Mouse (Mus musculus) embryonic facial prominence, embryonic 13.5 days (tissue): ENCODE results near the gene Tmem258. TPM values are rescaled to one million over a fixed set of nuclear protein-coding genes. Genes with fewer than 3 reads are reported as not detected.

Experiments used
- ATAC-seq: fragments of 200-750 bp; cut with Nextera tagmentation; 2 replicates; pipeline ENCODE4 v1.8.0; 2017; ENCODE audit warnings: low read depth; ENCODE audit not compliant: insufficient number of reproducible peaks, insufficient read depth, low FRiP score, low TSS enrichment
- H3K27ac ChIP-seq: fragments of 300-500 bp; sonication (generic); 2 replicates; pipeline ENCODE4 v1.5.1; 2015; ENCODE audit warnings: moderate library complexity, mild to moderate bottlenecking, inconsistent platforms
- H3K27me3 ChIP-seq: fragments of 300-500 bp; sonication (generic); 2 replicates; pipeline ENCODE4 v1.6.1; 2015; ENCODE audit warnings: mild to moderate bottlenecking, inconsistent platforms
- H3K36me3 ChIP-seq: fragments of 300-500 bp; sonication (generic); 2 replicates; pipeline ENCODE4 v1.6.1; 2015; ENCODE audit warnings: mild to moderate bottlenecking, inconsistent platforms
- H3K4me1 ChIP-seq: fragments of 300-500 bp; sonication (generic); 2 replicates; pipeline ENCODE4 v1.6.1; 2015; ENCODE audit warnings: inconsistent platforms
- H3K4me2 ChIP-seq: fragments of 300-500 bp; sonication (generic); 2 replicates; pipeline ENCODE4 v1.6.1; 2015; ENCODE audit warnings: moderate library complexity, mild to moderate bottlenecking, inconsistent platforms
- H3K4me3 ChIP-seq: fragments of 300-500 bp; sonication (generic); 2 replicates; pipeline ENCODE4 v1.5.1; 2015; ENCODE audit warnings: mild to moderate bottlenecking, inconsistent platforms
- H3K9ac ChIP-seq: fragments of 300-500 bp; sonication (generic); 2 replicates; pipeline ENCODE4 v1.6.1; 2015; ENCODE audit warnings: mild to moderate bottlenecking, inconsistent platforms
- H3K9me3 ChIP-seq: fragments of 300-500 bp; sonication (generic); 2 replicates; pipeline ENCODE4 v1.6.1; 2016; ENCODE audit warnings: inconsistent platforms
- WGBS: fragments of 180-500 bp; shearing (Covaris S2); methylation state at CpG from one replicate; pipeline ENCODE4 v1.1.7; 2015; ENCODE audit warnings: mixed read lengths; 5-methylcytosine and 5-hydroxymethylcytosine counted together
- polyA plus RNA-seq: library from polyadenylated mRNA; unstranded; fragments of >200 nt; fragmentation: Nextera tagmentation; extraction: Ambion mirVana; gene quantifications from 2 replicates; pipeline ENCODE4 v1.2.1, GENCODE M21; 2015

The Tmem258 gene
- polyA plus RNA-seq, 1 experiment from 2014 or later: 485 TPM

DNA sequence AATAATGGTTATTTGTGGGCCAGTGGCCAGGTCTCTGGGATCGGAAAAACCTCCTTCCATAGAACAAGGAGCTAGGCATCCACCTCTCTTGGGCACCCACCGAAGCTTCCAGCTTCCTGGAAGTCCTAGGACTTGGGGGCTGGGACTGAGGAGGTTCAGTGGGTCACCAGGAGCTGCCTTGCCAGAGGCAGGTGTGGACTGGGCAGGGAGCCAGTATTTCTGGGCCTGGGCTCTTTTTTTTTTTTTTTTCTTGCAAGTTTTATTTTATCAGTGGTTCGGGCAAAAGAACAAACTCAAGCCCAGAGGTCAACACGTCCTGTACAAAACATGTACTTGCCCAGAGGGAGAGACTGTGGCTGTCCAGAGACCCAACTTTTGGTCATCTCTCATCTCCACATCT is 22.0 kb downstream of the Tmem258 start:
- Histone ChIP-seq H3K36me3 (no peaks in the 10 kb centered on the region), H3K27me3 (no peaks in the 10 kb centered on the region), H3K9ac (no peak overlapping the region), H3K4me1 (peaks cover 9% of the 10 kb centered on the region), H3K4me2 (no peak overlapping the region), H3K9me3 (no peaks in the 10 kb centered on the region), H3K4me3 (no peak overlapping the region), H3K27ac (no peak overlapping the region)
- ATAC-seq: no peak
- WGBS: 81% methylated on average over 4 of the region's 4 CpGs

- H3K4me2 ChIP-seq: 0 out of 2 replicates have a peak overlapping the region, but pooled peaks have one; percentile 9
- H3K36me3 ChIP-seq: no peaks in the 10 kb centered on the region
- no peak for ATAC-seq
- H3K4me3 ChIP-seq: no peak overlapping the region
- 5% methylated on average over 7 of the region's 7 CpGs for WGBS
- no peak overlapping the region for H3K27ac ChIP-seq
- H3K9me3 ChIP-seq: no peaks in the 10 kb centered on the region
- H3K4me1 ChIP-seq: peaks cover 18% of the 10 kb centered on the region
- H3K9ac ChIP-seq: 0 out of 2 replicates have a peak overlapping the region, but pooled peaks have one; percentile 40
- no peaks in the 10 kb centered on the region for H3K27me3 ChIP-seq
Observed at GRCm38 (mm10) chr19:10231016-10231415, 27.2 kb downstream of the Tmem258 start.

GRCm38 (mm10) chr19:10231871-10232270 is 28.1 kb downstream of the Tmem258 start:
- 23% methylated on average over 5 of the region's 5 CpGs for WGBS
- Histone ChIP-seq H3K27ac (0 out of 2 replicates have a peak overlapping the region, but pooled peaks have one; percentile 16), H3K9me3 (no peaks in the 10 kb centered on the region), H3K4me2 (no peak overlapping the region), H3K27me3 (no peaks in the 10 kb centered on the region), H3K4me1 (peaks cover 18% of the 10 kb centered on the region), H3K4me3 (no peak overlapping the region), H3K9ac (no peak overlapping the region), H3K36me3 (no peaks in the 10 kb centered on the region)
- ATAC-seq: no peak

DNA sequence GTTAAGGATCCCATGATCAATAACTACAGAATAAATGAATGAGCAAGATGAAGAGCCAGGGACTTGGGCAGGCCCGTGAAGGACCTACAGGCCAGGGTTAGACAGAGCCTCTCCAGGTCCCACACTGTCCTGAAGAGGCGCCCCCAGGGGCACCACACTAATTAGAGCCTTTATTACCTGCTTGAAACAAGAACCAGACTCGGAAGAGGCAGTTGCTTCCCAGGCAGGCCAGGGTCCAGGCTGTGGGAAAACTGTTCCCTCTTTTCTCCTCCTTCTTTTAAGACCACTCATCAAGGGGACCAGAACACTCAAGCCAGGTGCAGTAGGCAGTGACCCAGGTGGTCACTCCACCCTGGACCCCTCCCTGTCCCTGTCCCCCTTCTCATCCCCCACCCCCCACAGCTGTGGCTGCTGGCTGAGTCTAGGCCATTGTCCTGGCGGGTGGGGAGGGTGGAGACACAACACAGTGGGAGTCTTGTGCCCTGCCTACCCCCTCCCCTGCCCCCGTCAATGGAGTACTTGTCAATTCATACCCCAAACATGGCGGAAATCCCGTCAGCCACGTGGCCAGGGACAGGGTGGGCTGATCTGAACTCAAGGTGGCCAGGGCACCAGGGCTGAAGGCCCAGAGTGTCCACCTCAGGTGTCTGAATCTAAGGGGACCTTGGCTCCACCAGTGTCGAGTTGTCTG is 28.7 kb downstream of the Tmem258 start:
- H3K36me3 ChIP-seq: no peaks in the 10 kb centered on the region
- peaks cover 18% of the 10 kb centered on the region for H3K4me1 ChIP-seq
- 36% methylated on average over 9 of the region's 9 CpGs for WGBS
- no peaks in the 10 kb centered on the region for H3K9me3 ChIP-seq
- H3K27ac ChIP-seq: no peak overlapping the region
- H3K4me2 ChIP-seq: no peak overlapping the region
- no peak overlapping the region for H3K9ac ChIP-seq
- ATAC-seq: no peak
- H3K4me3 ChIP-seq: no peak overlapping the region
- H3K27me3 ChIP-seq: no peaks in the 10 kb centered on the region

DNA sequence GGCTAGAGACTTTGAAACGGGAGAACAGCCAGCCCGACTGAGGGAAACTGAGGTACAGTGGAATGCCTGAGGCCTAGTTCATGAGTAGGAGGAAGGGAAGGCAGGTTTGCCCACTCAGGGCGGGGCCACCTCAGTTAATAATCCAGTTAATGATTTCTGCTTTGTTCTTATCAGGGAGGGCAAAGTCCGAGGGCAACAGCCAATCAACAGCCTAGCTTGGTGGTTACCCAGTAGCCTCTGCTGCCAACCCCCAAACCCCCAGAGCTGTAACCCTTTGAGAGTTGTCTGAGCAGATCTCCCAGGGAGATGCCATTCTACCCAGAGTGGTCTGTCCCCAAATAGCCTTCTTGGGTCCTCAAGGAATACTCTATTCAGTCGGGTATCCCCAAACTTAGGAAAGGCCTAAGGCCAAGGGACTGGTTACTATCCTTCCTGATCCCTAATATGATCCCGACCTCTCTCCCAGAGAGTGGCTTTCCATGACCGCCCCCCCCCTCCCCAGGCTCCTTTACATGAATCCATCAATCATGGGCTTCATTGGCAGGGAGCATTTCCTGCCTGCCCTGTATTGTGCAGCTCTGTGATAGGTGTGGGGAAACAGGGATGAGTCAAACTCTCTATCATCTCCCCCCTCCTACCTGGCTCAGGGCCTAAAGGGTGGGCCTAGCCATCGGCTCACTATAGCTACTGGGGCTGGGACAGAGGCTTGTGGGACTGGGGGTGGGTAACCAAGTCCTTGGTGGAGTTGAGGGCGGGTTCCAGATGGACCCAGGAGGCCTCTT is 32.2 kb downstream of the Tmem258 start:
- Histone ChIP-seq H3K9ac (no peak overlapping the region), H3K4me1 (peaks cover 27% of the 10 kb centered on the region), H3K36me3 (no peaks in the 10 kb centered on the region), H3K4me3 (no peak overlapping the region), H3K27me3 (peaks cover 13% of the 10 kb centered on the region; the same call in 1 of the 2 replicates), H3K4me2 (no peak overlapping the region), H3K9me3 (no peaks in the 10 kb centered on the region), H3K27ac (no peak overlapping the region)
- no peak for ATAC-seq
- 80% methylated on average over 9 of the region's 9 CpGs for WGBS

GRCm38 (mm10) chr19:10238477-10238876 is 34.7 kb downstream of the Tmem258 start:
- no peak for ATAC-seq
- WGBS: 71% methylated on average over 3 of the region's 3 CpGs
- Histone ChIP-seq H3K27me3 (peaks cover 13% of the 10 kb centered on the region; the same call in 1 of the 2 replicates), H3K4me1 (peaks cover 18% of the 10 kb centered on the region), H3K27ac (no peak overlapping the region), H3K4me2 (no peak overlapping the region), H3K4me3 (no peak overlapping the region), H3K9ac (no peak overlapping the region), H3K9me3 (no peaks in the 10 kb centered on the region), H3K36me3 (no peaks in the 10 kb centered on the region)

DNA sequence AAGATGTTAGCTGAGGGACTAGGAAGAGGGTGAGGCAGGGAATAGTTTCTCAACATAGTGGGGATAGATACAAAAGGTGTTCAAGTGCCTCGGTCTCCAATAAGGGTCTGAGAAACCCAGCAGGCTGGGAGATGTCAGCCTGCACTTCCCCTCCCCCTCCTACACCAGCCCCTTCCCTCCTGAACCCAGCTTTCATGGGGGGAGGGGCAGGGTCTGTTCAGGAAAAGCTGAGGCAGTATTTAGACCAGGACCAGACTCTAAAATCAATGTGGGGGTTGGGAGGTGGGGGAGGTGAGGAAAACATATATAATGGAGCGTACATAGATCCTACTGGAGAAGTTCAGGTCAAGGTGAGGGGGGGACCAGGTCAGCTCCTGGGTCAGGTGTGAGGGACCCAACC is 35.6 kb downstream of the Tmem258 start:
- Histone ChIP-seq H3K4me2 (peak overlapping the region; percentile 90), H3K36me3 (no peaks in the 10 kb centered on the region), H3K4me1 (peaks cover 20% of the 10 kb centered on the region), H3K27ac (no peak overlapping the region), H3K9ac (no peak overlapping the region), H3K4me3 (no peak overlapping the region), H3K27me3 (peaks cover 13% of the 10 kb centered on the region; the same call in 1 of the 2 replicates), H3K9me3 (no peaks in the 10 kb centered on the region)
- ATAC-seq: no peak
- WGBS: 40% methylated on average over 2 of the region's 2 CpGs

DNA sequence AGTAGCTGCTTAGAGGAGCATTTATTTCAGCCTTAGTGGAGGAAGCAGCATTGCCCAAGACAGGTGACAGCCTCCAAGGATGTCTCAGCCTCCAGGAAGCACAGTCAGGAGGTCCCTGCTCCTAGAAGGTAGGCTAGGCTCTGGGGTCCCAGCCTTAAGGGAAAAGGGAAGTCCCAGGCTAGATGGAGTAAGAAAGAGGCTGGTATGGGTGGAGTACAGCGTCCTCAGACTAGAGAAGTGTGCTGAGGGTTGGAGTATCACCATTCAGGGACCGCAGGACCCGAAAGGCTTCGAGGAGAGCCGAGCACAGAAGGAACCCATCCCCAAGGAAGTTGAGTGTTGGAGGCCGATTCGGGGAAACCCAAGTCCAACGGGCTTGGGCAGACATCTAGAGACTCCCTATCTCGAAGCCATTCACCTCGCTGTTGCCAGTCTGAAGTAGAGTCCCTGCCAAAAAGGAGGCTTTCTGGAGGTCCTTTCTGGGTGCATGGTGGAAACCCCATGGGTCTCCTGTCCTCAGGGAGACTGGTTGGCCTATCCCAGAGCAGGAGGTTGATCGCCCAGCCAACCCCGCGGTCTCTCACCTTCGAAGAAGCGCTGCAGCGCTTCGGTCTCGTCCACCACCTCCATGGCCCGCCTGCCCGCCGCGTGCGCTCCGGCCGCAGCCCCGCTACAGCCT is 36.3 kb downstream of the Tmem258 start:
- peaks cover 23% of the 10 kb centered on the region for H3K4me1 ChIP-seq
- peaks cover 13% of the 10 kb centered on the region; the same call in 1 of the 2 replicates for H3K27me3 ChIP-seq
- H3K9ac ChIP-seq: peak overlapping the region; percentile 75
- ATAC-seq: no peak
- WGBS: 4% methylated on average over 26 of the region's 26 CpGs
- H3K36me3 ChIP-seq: no peaks in the 10 kb centered on the region
- H3K9me3 ChIP-seq: no peaks in the 10 kb centered on the region
- peak overlapping the region; percentile 54 for H3K4me3 ChIP-seq
- H3K4me2 ChIP-seq: peak overlapping the region; percentile 90
- H3K27ac ChIP-seq: no peak overlapping the region

DNA sequence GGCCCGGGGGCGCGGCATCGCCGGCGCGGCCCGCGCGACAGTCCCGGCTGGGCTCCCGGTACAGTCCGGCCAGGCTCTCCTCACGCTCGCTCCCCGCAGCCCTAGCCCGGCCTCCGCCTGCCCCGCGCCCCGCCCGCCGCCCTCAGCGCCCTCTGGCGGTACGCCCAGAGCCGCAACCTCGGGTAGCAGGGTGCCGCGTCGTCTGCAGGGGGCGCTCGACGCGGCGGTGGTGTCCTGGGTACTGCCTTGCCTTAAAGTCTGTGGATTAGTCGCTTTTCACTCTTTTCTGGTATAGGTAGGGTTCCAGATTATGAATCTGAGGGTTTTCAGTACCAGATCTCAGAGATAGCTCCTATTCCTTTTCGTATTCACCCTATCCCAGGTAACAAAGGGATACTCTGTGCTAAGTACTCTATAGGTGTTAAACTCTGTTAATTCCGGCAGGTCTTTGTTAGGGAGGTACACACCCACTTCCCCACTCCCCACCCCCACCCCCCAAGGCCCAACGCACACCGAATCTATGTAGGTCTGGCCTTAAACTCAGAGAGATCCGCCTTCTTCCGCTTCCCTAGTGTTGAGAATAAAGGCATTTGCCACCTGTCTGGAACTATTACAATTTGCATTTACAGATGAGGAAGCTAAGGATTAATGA is 37.0 kb downstream of the Tmem258 start, which contains the start of gene Myrf:
Gene Myrf, minus strand, starts transcription at position 95 of the 652 bp plus-strand sequence.
- Histone ChIP-seq H3K4me2 (peak within 1 kb of the TSS; percentile 90), H3K27me3 (peaks cover 13% of the 10 kb centered on the region; the same call in 1 of the 2 replicates), H3K27ac (no peak within 1 kb of the TSS), H3K36me3 (no peaks in the 10 kb centered on the region), H3K4me1 (peaks cover 23% of the 10 kb centered on the region), H3K9me3 (no peaks in the 10 kb centered on the region), H3K4me3 (peak within 1 kb of the TSS; percentile 54), H3K9ac (peak within 1 kb of the TSS; percentile 75)
- whole genome bisulfite sequencing: 7% methylated on average over 43 of the region's 43 CpGs
- ATAC-seq: peak; percentile 69

GRCm38 (mm10) chr19:10242916-10243315 is 39.1 kb downstream of the Tmem258 start:
- no peak overlapping the region for H3K27ac ChIP-seq
- H3K9me3 ChIP-seq: no peaks in the 10 kb centered on the region
- no peak for ATAC-seq
- H3K4me2 ChIP-seq: no peak overlapping the region
- no peaks in the 10 kb centered on the region for H3K36me3 ChIP-seq
- no peak overlapping the region for H3K9ac ChIP-seq
- peaks cover 13% of the 10 kb centered on the region; the same call in 1 of the 2 replicates for H3K27me3 ChIP-seq
- WGBS: 8% methylated on average over 8 of the region's 8 CpGs
- H3K4me1 ChIP-seq: peaks cover 33% of the 10 kb centered on the region
- H3K4me3 ChIP-seq: no peak overlapping the region

DNA sequence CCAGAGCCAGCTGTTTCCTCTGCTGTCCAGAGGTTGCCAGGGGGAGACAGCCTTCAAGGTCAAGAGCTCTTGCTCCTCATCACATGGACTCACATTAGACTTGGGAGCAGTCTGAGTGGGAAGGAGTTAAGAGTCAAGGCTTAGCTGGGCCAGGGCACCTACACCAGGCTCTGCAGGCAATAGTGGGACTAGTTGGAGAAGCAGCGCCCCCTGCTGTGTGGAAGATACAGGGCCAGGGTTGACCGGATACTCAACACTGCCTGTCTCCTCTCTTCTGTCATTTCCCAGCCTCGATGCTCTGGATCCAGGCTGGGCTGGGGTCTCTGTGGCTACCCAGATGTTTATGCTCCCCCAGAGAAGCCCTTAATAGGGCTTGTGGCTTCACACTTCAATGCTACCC is 40.4 kb downstream of the Tmem258 start:
- Histone ChIP-seq H3K9me3 (no peaks in the 10 kb centered on the region), H3K9ac (no peak overlapping the region), H3K27me3 (peaks cover 13% of the 10 kb centered on the region; the same call in 1 of the 2 replicates), H3K27ac (no peak overlapping the region), H3K36me3 (no peaks in the 10 kb centered on the region), H3K4me1 (peaks cover 38% of the 10 kb centered on the region), H3K4me2 (no peak overlapping the region), H3K4me3 (no peak overlapping the region)
- ATAC-seq: no peak
- WGBS: 11% methylated on average over 3 of the region's 3 CpGs
